Mouse (Mus musculus): ENCODE measurements around the gene Rhox4a2. TPM values are rescaled to one million over a fixed set of nuclear protein-coding genes. Genes with fewer than 3 reads are reported as not detected.

Gene Rhox4a2
- polyA plus RNA-seq (2012; rRNA removed), result not detected in 2 replicates

GRCm38 (mm10) chrX:37390548-37390947, at the start of gene Rhox4a2:
TSS of gene Rhox4a2 (plus strand) at chrX:37390848.

GRCm38 (mm10) chrX:37379728-37380127, 10.9 kb upstream of the Rhox4a2 start, which contains the start of gene Rhox3a2:
TSS of gene Rhox3a2 (plus strand) at chrX:37380028.

GRCm38 (mm10) chrX:37411767-37412166, 21.1 kb downstream of the Rhox4a2 start, which contains the start of gene Rhox2b:
TSS of gene Rhox2b (plus strand) at chrX:37412067.

GRCm38 (mm10) chrX:37432194-37432593, 41.5 kb downstream of the Rhox4a2 start, which contains the start of gene Rhox4b:
TSS of gene Rhox4b (plus strand) at chrX:37432494.

Other genes starting within 250 kb of the Rhox4a2 start
- gene Akap14, start 222.0 kb upstream of the Rhox4a2 start, polyA plus RNA-seq (2012; rRNA removed), result not detected in 2 replicates
- 175 and 177 TPM in 2 replicates for gene Ndufa1, start 199.7 kb upstream of the Rhox4a2 start, polyA plus RNA-seq (2012; rRNA removed)
- gene Rnf113a1, start 199.6 kb upstream of the Rhox4a2 start, polyA plus RNA-seq (2012; rRNA removed), result 1.7 and 2.0 TPM in 2 replicates
- 0.03 TPM in 1 of 2 replicates, not detected in the other for gene Gm9, start 179.8 kb upstream of the Rhox4a2 start, polyA plus RNA-seq (2012; rRNA removed)
- gene Rhox1, start 168.6 kb upstream of the Rhox4a2 start, polyA plus RNA-seq (2012; rRNA removed), result not detected in 2 replicates
- gene Rhox2a, start 145.9 kb upstream of the Rhox4a2 start, polyA plus RNA-seq (2012; rRNA removed), result not detected in 2 replicates
- gene Rhox3a, start 140.9 kb upstream of the Rhox4a2 start, polyA plus RNA-seq (2012; rRNA removed), result not detected in 2 replicates
- not detected in 2 replicates for gene Rhox4a, start 125.5 kb upstream of the Rhox4a2 start, polyA plus RNA-seq (2012; rRNA removed)
- not detected in 2 replicates for gene Rhox3a2, start 10.8 kb upstream of the Rhox4a2 start, polyA plus RNA-seq (2012; rRNA removed)
- gene Rhox2b, start 21.2 kb downstream of the Rhox4a2 start, polyA plus RNA-seq (2012; rRNA removed), result not detected in 2 replicates
- gene Rhox4b, start 41.6 kb downstream of the Rhox4a2 start, polyA plus RNA-seq (2012; rRNA removed), result 0.02 TPM in 1 of 2 replicates, not detected in the other
- not detected in 2 replicates for gene Rhox2c, start 62.8 kb downstream of the Rhox4a2 start, polyA plus RNA-seq (2012; rRNA removed)
- gene Rhox3c, start 67.7 kb downstream of the Rhox4a2 start, polyA plus RNA-seq (2012; rRNA removed), result not detected in 2 replicates
- not detected in 2 replicates for gene Rhox4c, start 89.5 kb downstream of the Rhox4a2 start, polyA plus RNA-seq (2012; rRNA removed)
- not detected in 2 replicates for gene Rhox2d, start 102.6 kb downstream of the Rhox4a2 start, polyA plus RNA-seq (2012; rRNA removed)
- gene Rhox4d, start 123.5 kb downstream of the Rhox4a2 start, polyA plus RNA-seq (2012; rRNA removed), result not detected in 2 replicates
- not detected in 2 replicates for gene Rhox2e, start 139.6 kb downstream of the Rhox4a2 start, polyA plus RNA-seq (2012; rRNA removed)
- not detected in 2 replicates for gene Rhox3e, start 151.2 kb downstream of the Rhox4a2 start, polyA plus RNA-seq (2012; rRNA removed)
- gene Rhox4e, start 166.6 kb downstream of the Rhox4a2 start, polyA plus RNA-seq (2012; rRNA removed), result not detected in 2 replicates
- gene Rhox2f, start 180.6 kb downstream of the Rhox4a2 start, polyA plus RNA-seq (2012; rRNA removed), result not detected in 2 replicates
- not detected in 2 replicates for gene Rhox3f, start 190.1 kb downstream of the Rhox4a2 start, polyA plus RNA-seq (2012; rRNA removed)
- gene Rhox4f, start 216.9 kb downstream of the Rhox4a2 start, polyA plus RNA-seq (2012; rRNA removed), result not detected in 2 replicates
- not detected in 2 replicates for gene Rhox3g, start 237.8 kb downstream of the Rhox4a2 start, polyA plus RNA-seq (2012; rRNA removed)

Data from liver, embryonic 14 days (tissue).